In genomic region chr6:129102858-129103555, GRCm38 (mm10) we compare ENCODE assay signal across 17 mouse cellular contexts. TPM values are rescaled to one million over a fixed set of nuclear protein-coding genes. Genes with fewer than 3 reads are reported as not detected.
A peak's percentile ranks its signal among the peaks of the same experiment; 100 is the strongest.
DNase-seq lines count a peak whose midpoint lies in the region.
"Had no signal": no experiment of that assay in that cellular context is flagged by ENCODE, and none has a peak within 500 bp of the region (broad histone marks: within the 10 kb centered on the region; RNA-seq: fewer than 3 reads in every experiment).

No protein-coding gene starts in this region.

- H3K27ac ChIP-seq in brown adipose tissue, adult 24 weeks (replicated peaks; ENCODE audit: low read depth, low read length) = peak overlapping the region; percentile 95
- H3K27ac ChIP-seq: embryonic facial prominence, embryonic 15.5 days; liver, embryonic 13.5 days; midbrain, embryonic 10.5 days had no signal

- DNase-seq in kidney, adult 9 months = peak; percentile 28
- no peak for DNase-seq in kidney, adult 11 months
- peak; percentile 78 for DNase-seq in 416B (ENCODE audit: low read depth)
- DNase-seq in lung, postnatal 36 days = peak; percentile 19
- DNase-seq in left cerebral cortex, adult 9 months (ENCODE audit: low spot score in 2 of 2) = no peak
- DNase-seq in retina, postnatal 1 day = no peak
- DNase-seq: cerebellum, adult 11-12 months; liver, embryonic 13.5 days; thymus, postnatal 14 days had no signal

- no peak overlapping the region for H3K4me3 ChIP-seq in brown adipose tissue, adult 24 weeks (ENCODE audit: insufficient read depth, low read depth, low read length)
- H3K4me3 ChIP-seq: embryonic facial prominence, embryonic 15.5 days; liver, embryonic 13.5 days; midbrain, embryonic 10.5 days; myocyte had no signal

- peaks cover 6% of the 10 kb centered on the region for H3K4me1 ChIP-seq in brown adipose tissue, adult 24 weeks (ENCODE audit: control insufficient read depth, insufficient read depth, insufficient read length, low read length)
- H3K4me1 ChIP-seq: embryonic facial prominence, embryonic 15.5 days; midbrain, embryonic 10.5 days had no signal

RNA-seq across cellular contexts. Expression of gene Clec2e, which starts 2.3 kb away (rescaled TPM):
- polyA plus RNA-seq in brown adipose tissue, adult 24 weeks (2012; ENCODE audit: insufficient read depth, insufficient read length, missing spikeins) = not detected in 2 replicates
- polyA plus RNA-seq: cortical plate, adult 2 months; embryonic facial prominence, embryonic 15.5 days; forebrain, embryonic 14.5 days; heart, embryonic 14.5 days; liver, embryonic 13.5 days; midbrain, embryonic 10.5 days; myocyte; stomach, embryonic 14.5 days had no signal

RNA-seq across cellular contexts. Expression of gene Klrb1f, which starts 57.3 kb away (rescaled TPM):
- polyA plus RNA-seq in brown adipose tissue, adult 24 weeks (2012; ENCODE audit: insufficient read depth, insufficient read length, missing spikeins) = not detected in 2 replicates
- polyA plus RNA-seq: cortical plate, adult 2 months; myocyte had no signal

Comparison
In these comparisons a context has a peak if more than half of its experiments do, and no peak if none do; other contexts are left out.
1. DNase-seq: peak in kidney, adult 9 months (single experiment), 416B (single experiment) and lung, postnatal 36 days (single experiment); none in kidney, adult 11 months (single experiment), left cerebral cortex, adult 9 months (0 of 2) and retina, postnatal 1 day (single experiment).